ENCODE assay signal across 7 mouse cellular contexts in the genomic region with DNA sequence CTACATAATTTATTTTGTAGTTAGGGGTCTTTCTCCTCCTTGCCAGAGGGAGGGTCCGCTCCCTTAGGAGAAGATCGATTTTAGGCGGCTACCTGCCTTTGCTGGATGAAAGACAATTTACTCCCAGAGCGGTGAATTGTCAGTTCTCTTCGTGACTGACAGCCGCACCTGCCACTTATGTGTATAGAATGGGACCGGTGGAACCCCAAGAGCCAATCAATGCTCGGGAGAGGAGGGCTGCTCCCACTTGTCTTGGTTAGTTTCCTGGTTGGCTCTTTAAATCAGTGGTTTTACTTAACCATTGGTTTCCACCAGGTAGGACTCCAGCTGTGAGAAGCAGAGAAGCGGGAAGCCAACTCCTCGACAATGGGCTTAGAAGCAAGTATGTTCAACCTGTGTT. TPM values are rescaled to one million over a fixed set of nuclear protein-coding genes. Genes with fewer than 3 reads are reported as not detected.
DNase-seq lines count a peak whose midpoint lies in the region; ATAC-seq and TF ChIP-seq lines count a peak whose summit lies in the region.

No protein-coding gene starts in this region.

- H3K4me3 ChIP-seq in embryonic fibroblast, embryonic 13.5 days (ENCODE audit: insufficient read depth, low read length), result peak overlapping the region; percentile 8; the same call in 1 of the 2 replicates
- H3K4me3 ChIP-seq in hindbrain, embryonic 11.5 days (ENCODE audit: low read depth, low read length), result peak overlapping the region; percentile 71
- no peak overlapping the region for H3K4me3 ChIP-seq in lung, adult 2 months (replicated peaks; ENCODE audit: extremely low read depth, low read depth, low read length)
- H3K4me3 ChIP-seq in gastrocnemius, adult 2 months, result no peak overlapping the region

- H3K4me1 ChIP-seq in embryonic fibroblast, embryonic 13.5 days (ENCODE audit: control insufficient read depth, insufficient read depth, low read length), result peaks cover 2% of the 10 kb centered on the region
- H3K4me1 ChIP-seq in hindbrain, embryonic 11.5 days (replicated peaks; ENCODE audit: control insufficient read depth, insufficient read depth, low read length), result no peaks in the 10 kb centered on the region
- H3K4me1 ChIP-seq in lung, adult 2 months (ENCODE audit: control insufficient read depth, insufficient read depth, low read length), result no peaks in the 10 kb centered on the region

- H3K27ac ChIP-seq in embryonic fibroblast, embryonic 13.5 days (ENCODE audit: insufficient read depth, low read length), result no peak overlapping the region
- H3K27ac ChIP-seq in hindbrain, embryonic 11.5 days (ENCODE audit: low read depth, low read length), result no peak overlapping the region
- no peak overlapping the region for H3K27ac ChIP-seq in gastrocnemius, adult 2 months

- no peak for TF ChIP-seq CTCF in embryonic fibroblast, embryonic 13.5 days (IDR thresholded peaks at IDR 0.05; ENCODE audit: borderline replicate concordance, insufficient read depth, low read length)
- TF ChIP-seq CTCF in lung, adult 2 months (IDR thresholded peaks at IDR 0.05; ENCODE audit: insufficient read depth, low read length), result no peak
- TF ChIP-seq CTCF in gastrocnemius, adult 2 months (IDR thresholded peaks at IDR 0.05), result no peak

- no peaks in the 10 kb centered on the region for H3K9me3 ChIP-seq in hindbrain, embryonic 11.5 days (ENCODE audit: control insufficient read depth, low read length)

- peak; percentile 87 for DNase-seq in cerebellum, adult 11-12 months
- peak; percentile 62 for DNase-seq in hindbrain, embryonic 11.5 days (ENCODE audit: low spot score)
- peak; percentile 80 for DNase-seq in layer of hippocampus, adult 9-11 months
- peak; percentile 54 for DNase-seq in lung, adult 2 months
- DNase-seq in retina, postnatal 1 day, result peak; percentile 83
- DNase-seq in gastrocnemius, adult 2 months, result no peak

- no peaks in the 10 kb centered on the region; the same call in 1 of the 2 replicates for H3K27me3 ChIP-seq in hindbrain, embryonic 11.5 days (ENCODE audit: control insufficient read depth, insufficient read depth, low read length)

- WGBS in hindbrain, embryonic 11.5 days, result 5% methylated on average over 10 of the region's 10 CpGs
- 7% methylated on average over 10 of the region's 10 CpGs for WGBS in lung, adult 2 months

- ATAC-seq in hindbrain, embryonic 11.5 days (ENCODE audit: low FRiP score), result peak; percentile 59; the same call in 1 of the 2 replicates

- no peak overlapping the region for H3K9ac ChIP-seq in hindbrain, embryonic 11.5 days (ENCODE audit: low read depth, low read length)

- no peaks in the 10 kb centered on the region for H3K36me3 ChIP-seq in hindbrain, embryonic 11.5 days (ENCODE audit: control insufficient read depth, insufficient read depth, low read length)

- TF ChIP-seq POLR2A in embryonic fibroblast, embryonic 13.5 days (IDR thresholded peaks at IDR 0.05; ENCODE audit: low read depth, low read length), result no peak
- TF ChIP-seq POLR2A in lung, adult 2 months (IDR thresholded peaks at IDR 0.05; ENCODE audit: borderline replicate concordance, extremely low read depth, low read depth, low read length), result no peak

- intact Hi-C loops in gastrocnemius, adult 2 months (cut with DNase I), result no loop called here

- peak overlapping the region; percentile 64 for H3K4me2 ChIP-seq in hindbrain, embryonic 11.5 days (replicated peaks; ENCODE audit: low read depth, low read length)

RNA-seq across cellular contexts. Expression of a gene that starts 1.1 kb away (rescaled TPM):
- 4.4 and 4.6 TPM in 2 replicates for polyA plus RNA-seq in embryonic fibroblast, embryonic 13.5 days (2011; ENCODE audit: insufficient read length, low read depth, missing spikeins)
- 12.4 and 33.9 TPM in 2 replicates for polyA plus RNA-seq in hindbrain, embryonic 11.5 days (2014; fragmentation: Nextera tagmentation; extraction: Ambion mirVana)
- 1.00 and 1.3 TPM in 2 replicates for polyA plus RNA-seq in lung, adult 2 months (2012; rRNA removed)
- total RNA-seq in gastrocnemius, adult 2 months (2021), result under 1 TPM; 0.36 to 0.41 TPM

Comparison
In these comparisons a context has a peak if more than half of its experiments do, and no peak if none do; other contexts are left out.
1. H3K4me3 ChIP-seq: peak in embryonic fibroblast, embryonic 13.5 days (single experiment) and hindbrain, embryonic 11.5 days (single experiment); none in lung, adult 2 months (single experiment) and gastrocnemius, adult 2 months (single experiment).